Mouse (Mus musculus) C2C12 (cell line): ENCODE measurements around the gene Akap6. TPM values are rescaled to one million over a fixed set of nuclear protein-coding genes. Genes with fewer than 3 reads are reported as not detected.
A peak's percentile ranks its signal among the peaks of the same experiment; 100 is the strongest.

Experiments
- H3K27me3 ChIP-seq: one replicate; pipeline ENCODE4 v1.6.1; 2011; ENCODE audit not compliant: control insufficient read depth, insufficient read depth, insufficient read length
- H3K36me3 ChIP-seq: one replicate; pipeline ENCODE4 v1.6.1; 2011; ENCODE audit not compliant: control insufficient read depth, insufficient read depth
- H3K4me3 ChIP-seq: one replicate; pipeline ENCODE4 v1.5.1; 2011; ENCODE audit warnings: mild to moderate bottlenecking, control low read depth; ENCODE audit not compliant: poor library complexity, insufficient read depth, severe bottlenecking
- H3K79me2 ChIP-seq: one replicate; pipeline ENCODE4 v1.6.1; 2011; ENCODE audit not compliant: control insufficient read depth, insufficient read depth
- H3K79me3 ChIP-seq: one replicate; pipeline ENCODE4 v1.6.1; 2011; ENCODE audit warnings: low read depth, control low read depth
- H3ac ChIP-seq: one replicate; pipeline ENCODE3; 2011; ENCODE audit warnings: low read depth; ENCODE audit not compliant: control insufficient read depth, insufficient read length
- CEBPB ChIP-seq: IDR thresholded peaks from one replicate; pipeline ENCODE4 v1.6.1; 2011; ENCODE audit warnings: low read depth, mild to moderate bottlenecking, control low read depth, moderate library complexity
- CTCF ChIP-seq: IDR thresholded peaks from one replicate; pipeline ENCODE4 v1.5.1; 2011; ENCODE audit not compliant: control insufficient read depth, insufficient read depth, insufficient read length
- FOSL1 ChIP-seq: IDR thresholded peaks from one replicate; pipeline ENCODE4 v1.8.0; 2011; ENCODE audit warnings: mild to moderate bottlenecking, low read length; ENCODE audit not compliant: poor library complexity, insufficient read depth, severe bottlenecking
- MAX ChIP-seq: IDR thresholded peaks from one replicate; pipeline ENCODE4 v1.6.1; 2011; ENCODE audit warnings: mild to moderate bottlenecking, control low read depth
- MYOD1 ChIP-seq: IDR thresholded peaks from one replicate; pipeline ENCODE4 v1.6.1; 2011; ENCODE audit warnings: low read depth; ENCODE audit not compliant: control insufficient read depth, insufficient read length
- MYOG ChIP-seq: IDR thresholded peaks from one replicate; pipeline ENCODE4 v1.6.1; 2011; ENCODE audit not compliant: control insufficient read depth, insufficient read length; ENCODE audit errors: extremely low read depth
- USF1 ChIP-seq: IDR thresholded peaks from one replicate; pipeline ENCODE4 v1.6.1; 2011; ENCODE audit warnings: low read depth, mild to moderate bottlenecking, control low read depth, moderate library complexity
- polyA plus RNA-seq: library from polyadenylated mRNA; unstranded; fragments of >200 nt; fragmentation: generic; extraction: Trizol; gene quantifications from one replicate; pipeline ENCODE4 v1.2.1, GENCODE M21; 2012; ENCODE audit warnings: missing spikeins

The Akap6 gene
- polyA plus RNA-seq, 1 experiment: 0.51 TPM

- Histone ChIP-seq H3K79me2 (no peaks in the 10 kb centered on the region), H3K36me3 (no peaks in the 10 kb centered on the region), H3K79me3 (no peaks in the 10 kb centered on the region), H3ac (no peak overlapping the region), H3K4me3 (no peak overlapping the region), H3K27me3 (no peaks in the 10 kb centered on the region)
- TF ChIP-seq MYOD1 (no peak), MAX (no peak), USF1 (no peak), FOSL1 (no peak), CTCF (no peak)
These were observed 150.1 kb downstream of the Akap6 start for GRCm38 (mm10) chr12:52849297-52849696.

DNA sequence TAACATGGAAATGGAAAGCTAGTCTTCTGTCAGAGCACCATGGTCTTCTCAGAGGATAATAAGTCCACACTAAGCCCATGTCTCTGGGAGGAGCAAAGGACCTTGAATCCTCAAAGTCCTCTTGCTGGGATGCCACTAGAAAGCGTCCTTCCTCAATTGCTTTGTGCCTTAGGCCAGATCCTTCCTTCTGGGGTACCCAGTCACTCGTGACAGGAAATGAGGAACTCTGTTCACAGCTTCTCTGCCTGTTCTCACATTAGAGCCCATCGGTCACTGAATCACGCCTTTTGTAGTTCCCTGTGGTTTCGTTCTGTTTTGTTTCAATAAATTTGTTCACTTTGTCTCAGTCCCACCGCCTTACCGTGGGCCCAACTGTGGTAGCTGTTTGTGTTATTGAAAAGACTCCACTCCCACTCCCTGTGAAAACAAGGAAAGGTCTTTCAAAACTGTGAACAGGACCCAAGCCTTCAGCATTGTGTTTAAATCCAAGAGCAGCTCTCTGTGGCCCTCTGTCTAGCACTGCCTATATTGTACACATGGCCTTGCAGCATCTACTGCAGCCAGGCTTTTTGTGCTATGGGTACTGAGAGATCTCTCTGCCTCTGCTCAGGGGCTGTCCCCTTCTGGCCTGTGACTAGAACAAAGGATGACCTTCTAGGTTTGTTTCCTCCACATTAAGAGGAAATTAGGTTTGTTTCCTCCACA is 151.3 kb downstream of the Akap6 start:
- Histone ChIP-seq H3ac (no peak overlapping the region), H3K4me3 (no peak overlapping the region), H3K36me3 (no peaks in the 10 kb centered on the region), H3K79me3 (no peaks in the 10 kb centered on the region), H3K79me2 (no peaks in the 10 kb centered on the region), H3K27me3 (no peaks in the 10 kb centered on the region)
- TF ChIP-seq MYOG (no peak), MAX (no peak), USF1 (no peak)

GRCm38 (mm10) chr12:52851221-52851620 is 152.0 kb downstream of the Akap6 start:
- H3K79me2 ChIP-seq: no peaks in the 10 kb centered on the region
- no peaks in the 10 kb centered on the region for H3K79me3 ChIP-seq
- TF ChIP-seq CEBPB (no peak), MYOG (no peak), FOSL1 (no peak), USF1 (no peak), CTCF (no peak), MYOD1 (no peak), MAX (no peak)
- no peak overlapping the region for H3K4me3 ChIP-seq
- no peaks in the 10 kb centered on the region for H3K27me3 ChIP-seq
- no peaks in the 10 kb centered on the region for H3K36me3 ChIP-seq
- no peak overlapping the region for H3ac ChIP-seq

GRCm38 (mm10) chr12:52854236-52854679 is 155.1 kb downstream of the Akap6 start:
- H3ac ChIP-seq: no peak overlapping the region
- no peaks in the 10 kb centered on the region for H3K27me3 ChIP-seq
- no peaks in the 10 kb centered on the region for H3K36me3 ChIP-seq
- no peaks in the 10 kb centered on the region for H3K79me2 ChIP-seq
- no peaks in the 10 kb centered on the region for H3K79me3 ChIP-seq
- TF ChIP-seq MAX (no peak), MYOD1 (peak; percentile 68)
- H3K4me3 ChIP-seq: no peak overlapping the region

GRCm38 (mm10) chr12:52856104-52856503 is 156.9 kb downstream of the Akap6 start:
- H3K27me3 ChIP-seq: no peaks in the 10 kb centered on the region

GRCm38 (mm10) chr12:52857306-52857705 is 158.1 kb downstream of the Akap6 start:
- Histone ChIP-seq H3K79me2 (no peaks in the 10 kb centered on the region), H3K27me3 (no peaks in the 10 kb centered on the region), H3ac (no peak overlapping the region), H3K4me3 (no peak overlapping the region), H3K36me3 (no peaks in the 10 kb centered on the region), H3K79me3 (no peaks in the 10 kb centered on the region)
- TF ChIP-seq MAX (no peak), MYOG (no peak), USF1 (no peak), FOSL1 (no peak), CEBPB (no peak), CTCF (no peak), MYOD1 (no peak)

More at GRCm38 (mm10) chr12:52856104-52856503, 156.9 kb downstream of the Akap6 start:
- Histone ChIP-seq H3K79me2 (no peaks in the 10 kb centered on the region), H3K79me3 (no peaks in the 10 kb centered on the region), H3K4me3 (no peak overlapping the region), H3ac (no peak overlapping the region), H3K36me3 (no peaks in the 10 kb centered on the region)
- TF ChIP-seq MYOG: no peak
- TF ChIP-seq USF1: no peak
- TF ChIP-seq MYOD1: no peak
- no peak for TF ChIP-seq CTCF
- TF ChIP-seq FOSL1: no peak
- no peak for TF ChIP-seq CEBPB
